Mouse (Mus musculus) cerebellum, adult 2 months (tissue): ENCODE measurements at regions not wholly inside any gene's neighbourhood (a gene's known extent, or its start where the extent isn't known, plus 50 kb on each side); places are given as distances from the start of the nearest gene placed in this dataset.
A peak's percentile ranks its signal among the peaks of the same experiment; 100 is the strongest.
"Not testable (repeated sequence)": the region's sequence is repeated elsewhere in the genome, so short reads cannot be mapped to it uniquely, and the experiment has no call there.

ENCODE experiments used
- DNase-seq, 2 experiments: peaks; one replicate each; pipeline ENCODE4 v3.0.0; 2021
- H3K27ac ChIP-seq: fragments of 200-500 bp; 2 replicates; pipeline ENCODE4 v1.5.1; 2012; ENCODE audit warnings: low read length, control low read depth, inconsistent platforms; ENCODE audit not compliant: insufficient read depth
- H3K27me3 ChIP-seq: fragments of 200-500 bp; 2 replicates; pipeline ENCODE4 v1.6.1; 2012; ENCODE audit warnings: inconsistent platforms, mild to moderate bottlenecking, low read length, moderate library complexity; ENCODE audit not compliant: control insufficient read depth, insufficient read depth
- H3K4me1 ChIP-seq: fragments of 200-500 bp; 2 replicates; pipeline ENCODE4 v1.6.1; 2011; ENCODE audit warnings: low read length; ENCODE audit not compliant: control insufficient read depth, insufficient read depth
- H3K4me3 ChIP-seq: fragments of 200-500 bp; replicated peaks from 2 replicates; pipeline ENCODE3; 2011; ENCODE audit warnings: mild to moderate bottlenecking, low read depth, low read length, control low read depth; ENCODE audit not compliant: insufficient read depth
- CTCF ChIP-seq: fragments of 200-500 bp; IDR thresholded peaks from 2 replicates; pipeline ENCODE4 v1.5.1; 2011; ENCODE audit warnings: low read depth, mild to moderate bottlenecking, control low read depth, low read length, moderate library complexity, borderline replicate concordance; ENCODE audit not compliant: insufficient read depth
- POLR2A ChIP-seq: fragments of 200-500 bp; IDR thresholded peaks from 2 replicates; pipeline ENCODE4 v1.6.1; 2011; ENCODE audit warnings: low read length, control low read depth, borderline replicate concordance; ENCODE audit not compliant: insufficient read depth
- WGBS: fragments of 180-500 bp; shearing (Covaris S2); methylation state at CpG from one replicate; pipeline ENCODE4 v1.1.7; 2018; 5-methylcytosine and 5-hydroxymethylcytosine counted together

GRCm38 (mm10) chr14:114485781-114486180 lies 606.2 kb upstream of the Gpc5 start:
- Histone ChIP-seq H3K4me1 (no peaks in the 10 kb centered on the region), H3K27ac (no peak overlapping the region), H3K27me3 (no peaks in the 10 kb centered on the region), H3K4me3 (no peak overlapping the region)
- WGBS = 96% methylated on average over 4 of the region's 4 CpGs
- no peak for DNase-seq
- TF ChIP-seq CTCF = no peak
- no peak for TF ChIP-seq POLR2A

- not testable (repeated sequence) for DNase-seq, H3K27me3 ChIP-seq, H3K4me1 ChIP-seq, H3K27ac ChIP-seq, H3K4me3 ChIP-seq
- WGBS = 86% methylated on average over 3 of the region's 3 CpGs
These were observed 598.6 kb upstream of the Gpc5 start for GRCm38 (mm10) chr14:114493371-114493770.

- no peak for TF ChIP-seq CTCF
- no peak for TF ChIP-seq POLR2A
- Histone ChIP-seq H3K27ac (no peak overlapping the region), H3K4me3 (no peak overlapping the region), H3K4me1 (no peaks in the 10 kb centered on the region), H3K27me3 (no peaks in the 10 kb centered on the region)
- DNase-seq = no peak
These were observed 587.0 kb upstream of the Gpc5 start for GRCm38 (mm10) chr14:114504976-114505375.

- 41% methylated on average over 4 of the region's 4 CpGs for WGBS
- DNase-seq = peak; percentile 11 to 49
- TF ChIP-seq POLR2A (no peak), CTCF (no peak)
- H3K4me3 ChIP-seq = no peak overlapping the region
- no peak overlapping the region for H3K27ac ChIP-seq
- H3K27me3 ChIP-seq = no peaks in the 10 kb centered on the region
- no peaks in the 10 kb centered on the region for H3K4me1 ChIP-seq
These were observed 543.9 kb upstream of the Gpc5 start for GRCm38 (mm10) chr14:114547910-114548680.

GRCm38 (mm10) chr14:114549101-114549500 lies 542.9 kb upstream of the Gpc5 start:
- Histone ChIP-seq H3K27me3 (no peaks in the 10 kb centered on the region), H3K27ac (no peak overlapping the region), H3K4me3 (no peak overlapping the region), H3K4me1 (no peaks in the 10 kb centered on the region)
- WGBS = 95% methylated on average over 1 of the region's 1 CpGs
- no peak for TF ChIP-seq POLR2A
- TF ChIP-seq CTCF = no peak
- DNase-seq = no peak

GRCm38 (mm10) chr14:114566411-114567030 lies 525.5 kb upstream of the Gpc5 start:
- Histone ChIP-seq H3K4me1 (no peaks in the 10 kb centered on the region), H3K27ac (no peak overlapping the region), H3K4me3 (no peak overlapping the region), H3K27me3 (no peaks in the 10 kb centered on the region)
- DNase-seq = no peak
- TF ChIP-seq POLR2A = no peak
- TF ChIP-seq CTCF = no peak
- WGBS = 61% methylated on average over 4 of the region's 4 CpGs

GRCm38 (mm10) chr14:114567673-114568309 lies 524.2 kb upstream of the Gpc5 start:
- peak; percentile 6 to 11 for DNase-seq
- no peak overlapping the region for H3K4me3 ChIP-seq
- WGBS = 11% methylated on average over 14 of the region's 14 CpGs
- TF ChIP-seq POLR2A (no peak), CTCF (peak; percentile 7; the same call in 1 of the 2 replicates)
- no peak overlapping the region for H3K27ac ChIP-seq
- no peaks in the 10 kb centered on the region for H3K4me1 ChIP-seq
- H3K27me3 ChIP-seq = no peaks in the 10 kb centered on the region
